Mouse (Mus musculus): ENCODE results near the gene Fgr.

- no peak for TF ChIP-seq POLR2A (IDR thresholded peaks at IDR 0.05; ENCODE audit: control insufficient read depth, extremely low read depth, insufficient read depth, low read length, poor library complexity)
- TF ChIP-seq CTCF (IDR thresholded peaks at IDR 0.05; ENCODE audit: borderline replicate concordance, control insufficient read depth, extremely low read depth, insufficient read depth, low read length, poor library complexity): no peak
Observed at GRCm38 (mm10) chr4:133023636-133024035, 49.7 kb downstream of the Fgr start.

All from thymus, adult 2 months (tissue).